Mouse (Mus musculus) macrophage (primary cell): ENCODE data around the gene Gclm. TPM values are rescaled to one million over a fixed set of nuclear protein-coding genes. Genes with fewer than 3 reads are reported as not detected.
"Not testable (repeated sequence)": the region's sequence is repeated elsewhere in the genome, so short reads cannot be mapped to it uniquely, and the experiment has no call there.

Experiments used
- H3K27ac ChIP-seq: fragments of 350-480 bp; formaldehyde crosslinking; 2 replicates; pipeline ENCODE4 v1.9.0; 2021
- H3K36me3 ChIP-seq: fragments of 350-480 bp; formaldehyde crosslinking; 2 replicates; pipeline ENCODE4 v1.9.0; 2021; ENCODE audit errors: inconsistent target
- H3K4me3 ChIP-seq: fragments of 350-480 bp; formaldehyde crosslinking; 2 replicates; pipeline ENCODE4 v1.9.0; 2021; ENCODE audit errors: inconsistent target
- H3K79me2 ChIP-seq: fragments of 350-480 bp; formaldehyde crosslinking; 2 replicates; pipeline ENCODE4 v1.9.0; 2021; ENCODE audit errors: inconsistent target
- WGBS: methylation state at CpG from one replicate; pipeline ENCODE4 v1.1.7; 2026; ENCODE audit warnings: inconsistent platforms; ENCODE audit not compliant: missing documents; 5-methylcytosine and 5-hydroxymethylcytosine counted together
- polyA plus RNA-seq: library from polyadenylated mRNA; stranded (reverse); fragments of 250-400 nt; gene quantifications from 3 replicates; pipeline ENCODE4 v1.2.4, GENCODE M21; 2018; ENCODE audit warnings: inconsistent platforms

The Gclm gene
- polyA plus RNA-seq, 1 experiment from 2014 or later = 94.0 TPM

DNA sequence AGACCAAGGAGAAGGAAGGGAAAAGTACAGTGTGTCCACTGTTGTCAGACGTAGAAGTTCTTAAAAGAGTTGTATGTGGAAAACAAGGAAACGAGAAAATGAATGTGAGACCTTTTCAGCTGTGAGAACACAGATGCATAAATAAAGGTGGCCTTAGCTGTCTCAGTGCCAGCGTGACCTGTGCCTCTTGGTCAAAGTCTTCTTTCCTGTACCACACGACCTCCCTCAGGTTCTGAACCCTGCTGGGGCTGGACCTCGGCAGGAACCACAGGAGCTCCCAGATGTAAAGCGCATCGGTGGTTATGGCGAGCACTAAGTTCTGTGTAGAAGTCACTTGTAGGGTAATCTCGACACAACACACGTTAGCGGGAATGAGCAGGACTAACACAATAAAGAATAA, 35.8 kb upstream of the Gclm start:
- 79% methylated on average over 11 of the region's 11 CpGs for WGBS
- no peaks in the 10 kb centered on the region for H3K79me2 ChIP-seq
- no peaks in the 10 kb centered on the region for H3K36me3 ChIP-seq
- no peak overlapping the region for H3K27ac ChIP-seq
- no peak overlapping the region for H3K4me3 ChIP-seq

DNA sequence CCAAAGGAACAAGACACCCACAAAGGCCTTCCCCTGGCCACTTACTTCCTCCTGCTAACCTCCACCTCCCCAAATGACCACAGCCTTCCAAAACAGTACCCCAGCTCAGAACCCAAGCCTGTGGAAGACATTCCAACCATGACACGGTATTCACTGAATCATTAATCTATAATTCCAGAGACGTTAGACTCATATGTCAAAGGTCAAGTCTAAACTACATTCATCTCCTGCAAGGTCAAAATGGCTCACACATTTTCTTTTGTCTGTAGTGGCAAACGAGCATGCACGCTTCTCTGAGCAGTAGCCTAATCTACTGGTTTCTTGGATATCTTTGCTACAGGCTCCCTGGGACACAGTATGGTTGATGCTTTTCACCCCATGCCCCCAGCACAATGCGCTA, 34.9 kb upstream of the Gclm start:
- H3K36me3 ChIP-seq = no peaks in the 10 kb centered on the region
- H3K27ac ChIP-seq = no peak overlapping the region
- 93% methylated on average over 5 of the region's 5 CpGs for WGBS
- no peak overlapping the region for H3K4me3 ChIP-seq
- no peaks in the 10 kb centered on the region for H3K79me2 ChIP-seq

DNA sequence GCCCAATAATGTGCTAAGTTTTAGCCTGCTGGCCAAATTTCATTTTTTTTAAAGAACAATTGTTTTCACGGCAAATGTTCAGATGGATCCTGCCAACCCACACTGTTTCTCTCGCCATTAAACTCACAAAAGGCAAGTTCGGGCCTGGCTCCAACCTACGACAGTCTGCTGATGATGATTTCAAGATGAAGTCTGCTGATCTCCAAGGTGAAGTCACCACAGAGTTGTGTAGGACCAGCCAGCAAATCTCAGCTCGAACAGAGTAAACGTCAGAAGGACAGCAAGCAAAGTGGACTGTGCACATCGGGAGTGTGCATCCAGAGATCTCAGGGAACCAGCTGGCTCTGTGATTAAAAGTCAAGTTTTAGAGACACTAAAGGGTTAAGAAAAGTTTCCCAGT, 34.5 kb upstream of the Gclm start:
- H3K4me3 ChIP-seq = no peak overlapping the region
- H3K27ac ChIP-seq = no peak overlapping the region
- no peaks in the 10 kb centered on the region for H3K36me3 ChIP-seq
- WGBS = 100% methylated on average over 7 of the region's 7 CpGs
- no peaks in the 10 kb centered on the region for H3K79me2 ChIP-seq

DNA sequence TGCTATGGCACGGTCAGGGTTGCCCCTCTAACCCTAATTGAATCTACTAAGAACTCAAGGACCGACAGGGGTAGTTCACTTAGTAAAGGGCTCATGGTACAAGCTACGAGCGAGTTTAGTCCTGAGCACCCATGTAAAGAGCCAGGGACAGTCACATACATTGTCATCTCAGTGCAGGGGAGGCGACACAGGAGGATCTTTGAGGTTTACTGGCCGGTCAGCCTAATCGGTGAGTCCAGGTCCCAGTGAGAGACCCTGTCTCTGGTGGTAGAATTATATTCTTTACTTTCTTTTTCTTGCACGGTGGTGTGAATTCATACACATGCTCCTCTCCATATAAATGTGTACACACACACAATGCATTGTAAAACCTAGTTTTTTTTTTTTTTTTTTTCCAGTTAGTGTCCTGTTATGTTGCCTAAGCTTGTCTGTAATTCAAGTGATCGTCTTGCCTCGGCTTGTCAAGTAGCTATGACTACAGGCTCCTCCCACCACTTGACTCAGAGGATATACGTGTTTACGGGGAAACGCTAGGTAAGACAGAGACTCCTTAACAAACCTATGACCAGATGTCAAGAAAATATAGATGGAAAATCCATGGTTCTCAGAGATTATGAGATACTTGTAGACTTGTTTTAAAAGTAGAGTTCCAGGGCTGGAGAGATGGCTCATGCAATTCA, 33.8 kb upstream of the Gclm start:
- no peak overlapping the region for H3K4me3 ChIP-seq
- H3K36me3 ChIP-seq = no peaks in the 10 kb centered on the region
- no peaks in the 10 kb centered on the region for H3K79me2 ChIP-seq
- WGBS = 89% methylated on average over 13 of the region's 13 CpGs
- H3K27ac ChIP-seq = no peak overlapping the region

DNA sequence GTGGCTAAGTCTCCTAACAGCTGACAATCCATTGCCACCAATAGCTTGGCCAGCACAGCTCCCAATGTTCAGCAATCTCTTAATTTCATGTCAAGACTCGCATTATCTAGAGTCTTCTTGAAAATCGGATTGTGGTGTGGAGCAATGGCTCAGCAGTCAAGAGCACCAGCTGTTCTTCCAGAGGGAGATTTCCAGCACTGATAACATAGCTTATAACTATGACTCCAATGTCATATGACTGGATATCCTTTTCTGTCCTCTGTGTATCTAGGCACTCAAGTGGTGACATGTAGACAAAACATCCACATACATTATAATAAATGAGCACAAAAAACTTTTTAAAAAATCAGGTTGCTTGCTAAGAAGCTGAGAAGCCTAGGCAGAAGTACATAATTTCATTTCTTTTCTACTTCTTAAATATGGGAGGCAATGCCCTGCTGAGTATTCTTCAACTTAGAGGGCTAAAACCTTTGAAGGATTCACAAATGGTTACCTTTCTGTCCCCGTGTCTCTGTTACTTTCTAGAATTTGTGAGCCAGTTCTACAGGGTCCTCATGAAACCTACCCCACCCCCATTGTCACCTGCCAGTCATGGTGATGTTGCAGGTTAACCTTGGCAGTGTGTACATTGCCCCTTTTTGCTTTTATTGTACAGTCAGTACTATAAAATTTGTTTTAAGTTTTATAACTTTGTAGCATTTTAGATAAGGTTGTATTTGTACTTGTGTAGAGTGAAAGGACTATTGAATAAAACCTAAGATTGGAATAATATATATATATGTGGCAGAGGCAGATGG, 23.9 kb upstream of the Gclm start:
- Histone ChIP-seq H3K27ac (no peak overlapping the region), H3K4me3 (no peak overlapping the region), H3K79me2 (no peaks in the 10 kb centered on the region), H3K36me3 (no peaks in the 10 kb centered on the region)
- WGBS = 91% methylated on average over 3 of the region's 3 CpGs

DNA sequence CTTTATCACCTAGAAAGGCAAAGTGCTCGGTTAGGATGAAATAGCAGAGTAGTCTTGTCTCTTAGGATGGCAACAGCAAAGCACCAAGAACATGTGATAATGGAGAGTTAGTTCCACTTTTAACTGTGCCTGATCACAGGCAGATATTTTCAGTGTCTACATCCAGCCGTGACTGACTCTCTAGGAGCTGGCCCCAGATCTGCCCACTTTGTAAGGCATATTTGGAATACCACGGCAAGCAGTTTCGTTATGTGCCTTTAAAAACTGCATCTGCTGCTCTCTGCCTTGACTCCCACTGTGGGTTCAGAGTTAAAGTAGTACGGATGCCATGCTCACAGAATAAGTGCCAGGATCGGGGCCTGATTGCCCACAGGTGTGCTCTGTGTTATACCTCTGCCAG, 18.4 kb upstream of the Gclm start:
- 87% methylated on average over 5 of the region's 6 CpGs for WGBS
- H3K36me3 ChIP-seq, H3K79me2 ChIP-seq, H3K4me3 ChIP-seq, H3K27ac ChIP-seq: not testable (repeated sequence)

DNA sequence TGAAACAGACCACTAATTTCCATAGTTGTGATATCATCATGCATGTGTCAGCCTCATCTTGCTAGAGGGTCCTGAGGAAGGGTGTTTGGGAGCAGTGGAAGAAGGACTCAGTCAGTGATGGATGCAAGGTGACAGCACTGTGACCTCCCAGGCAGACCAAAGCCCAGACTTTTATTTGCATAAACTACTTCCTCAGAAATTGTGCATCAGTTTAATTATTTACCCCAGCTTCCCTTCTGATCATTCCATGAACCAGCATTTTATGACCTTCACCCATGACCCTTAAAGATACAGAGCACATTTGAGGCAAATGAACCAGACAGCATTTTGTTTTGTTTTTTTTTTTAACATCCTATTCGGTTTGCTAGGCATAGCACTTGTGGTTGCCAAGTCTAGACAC, 9.6 kb upstream of the Gclm start:
- no peaks in the 10 kb centered on the region for H3K79me2 ChIP-seq
- WGBS = 10% methylated on average over 1 of the region's 1 CpGs

DNA sequence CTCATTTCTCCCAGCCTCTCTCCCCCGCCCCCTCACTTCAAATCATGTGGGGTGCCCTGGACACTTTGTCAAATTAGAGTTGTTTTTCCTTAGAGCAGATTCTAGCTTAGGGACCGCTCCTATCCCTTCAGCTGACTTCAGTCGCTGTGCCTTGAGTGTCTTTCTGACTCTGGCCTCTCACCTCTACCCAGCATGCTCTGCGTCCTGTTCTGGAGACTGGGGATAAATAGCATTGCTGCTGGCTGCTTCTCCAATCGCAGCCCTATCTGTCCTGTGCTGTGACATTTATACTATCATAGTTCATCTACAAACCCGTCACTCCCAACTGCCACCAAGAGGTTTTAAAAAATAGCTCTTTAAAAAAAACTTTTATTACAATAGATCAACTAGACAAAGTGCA, 2.5 kb upstream of the Gclm start:
- Histone ChIP-seq H3K36me3 (no peaks in the 10 kb centered on the region), H3K4me3 (no peak overlapping the region), H3K79me2 (peaks cover 18% of the 10 kb centered on the region), H3K27ac (0 out of 2 replicates have a peak overlapping the region, but pooled peaks have one; percentile 7)
- 74% methylated on average over 6 of the region's 6 CpGs for WGBS

More for the DNA sequence above, 9.6 kb upstream of the Gclm start:
- no peak overlapping the region for H3K4me3 ChIP-seq
- no peaks in the 10 kb centered on the region for H3K36me3 ChIP-seq
- no peak overlapping the region for H3K27ac ChIP-seq

DNA sequence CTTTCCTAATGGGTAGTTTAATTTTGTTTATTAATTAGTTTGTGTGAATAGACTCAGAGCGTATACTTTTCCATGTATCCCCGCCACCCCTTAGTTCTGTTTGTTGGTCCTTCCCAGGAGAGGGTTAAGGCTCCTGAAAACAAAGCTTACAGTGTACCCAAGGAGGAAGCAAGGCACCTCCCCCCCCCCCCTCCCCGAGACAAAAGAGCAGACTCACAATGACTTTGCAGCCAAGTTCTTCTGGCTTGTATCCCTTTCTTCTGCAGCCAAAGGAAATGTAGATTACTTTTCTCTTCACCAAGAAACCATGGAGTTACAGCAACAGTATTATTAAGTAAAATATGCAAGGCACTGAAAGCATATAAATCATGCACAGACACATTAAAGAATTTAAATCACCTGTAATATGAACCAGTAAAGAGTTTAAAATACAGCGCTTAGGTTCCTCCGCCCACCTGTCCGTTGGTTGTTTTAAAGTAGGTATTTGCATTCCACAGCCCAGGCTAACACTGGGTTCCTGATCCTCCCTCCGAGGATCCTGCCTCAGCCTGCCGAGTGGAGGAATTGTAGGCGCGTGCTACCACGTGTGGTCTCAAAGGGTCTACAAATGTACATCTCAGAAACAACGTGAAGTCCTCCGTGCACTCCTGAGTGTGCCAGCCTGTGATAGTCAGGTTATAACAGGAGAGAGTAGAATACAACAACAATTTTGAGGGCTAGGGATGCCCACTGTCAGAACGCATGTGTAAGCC, 1.8 kb upstream of the Gclm start:
- peaks cover 25% of the 10 kb centered on the region for H3K79me2 ChIP-seq
- peak overlapping the region; percentile 54 for H3K27ac ChIP-seq
- H3K4me3 ChIP-seq = no peak overlapping the region
- 28% methylated on average over 14 of the region's 14 CpGs for WGBS
- H3K36me3 ChIP-seq = no peaks in the 10 kb centered on the region

DNA sequence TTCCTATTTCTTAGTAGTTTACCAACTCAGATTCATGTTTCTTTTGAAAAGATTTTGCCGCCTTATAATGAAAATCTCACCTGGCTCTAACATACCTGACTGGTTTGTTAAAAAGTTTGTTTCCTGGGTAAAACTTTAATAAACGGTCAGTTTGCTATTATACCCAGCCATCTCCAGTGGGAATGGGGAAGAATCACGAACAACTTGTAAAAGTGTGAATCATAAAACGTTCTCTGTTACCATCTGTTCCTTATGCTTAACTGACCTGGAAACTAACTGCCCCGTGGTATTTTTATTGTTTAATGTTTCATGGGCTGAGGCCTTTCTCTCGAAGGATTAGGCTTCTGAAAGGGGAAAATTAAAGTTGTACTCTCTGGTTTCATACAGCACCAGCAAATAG, 598 bp upstream of the Gclm start:
- peak overlapping the region; percentile 35 for H3K27ac ChIP-seq
- peaks cover 37% of the 10 kb centered on the region for H3K79me2 ChIP-seq
- 26% methylated on average over 6 of the region's 6 CpGs for WGBS
- H3K4me3 ChIP-seq = 0 out of 2 replicates have a peak overlapping the region, but pooled peaks have one; percentile 6
- H3K36me3 ChIP-seq = no peaks in the 10 kb centered on the region

DNA sequence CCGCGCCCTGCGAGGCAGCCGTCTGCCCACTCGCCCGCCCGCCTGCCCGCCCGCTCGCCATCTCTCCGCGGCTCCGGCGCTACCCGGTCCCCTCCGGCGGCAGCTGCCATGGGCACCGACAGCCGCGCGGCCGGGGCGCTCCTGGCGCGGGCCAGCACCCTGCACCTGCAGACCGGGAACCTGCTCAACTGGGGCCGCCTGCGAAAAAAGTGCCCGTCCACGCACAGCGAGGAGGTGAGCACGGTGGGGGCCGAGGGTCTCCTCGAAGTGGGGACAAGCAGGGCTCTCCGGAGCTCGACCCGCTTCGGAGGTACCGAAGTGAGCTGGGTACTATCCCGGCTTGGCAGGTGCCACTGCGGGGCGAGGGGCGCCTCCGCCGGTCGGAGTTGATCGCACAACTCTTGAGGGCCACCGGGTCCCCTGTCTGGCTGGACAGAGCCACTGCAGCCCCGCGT, 548 bp downstream of the Gclm start:
- Histone ChIP-seq H3K79me2 (peaks cover 47% of the 10 kb centered on the region), H3K36me3 (no peaks in the 10 kb centered on the region), H3K4me3 (peak overlapping the region; percentile 43), H3K27ac (no peak overlapping the region)
- 0% methylated on average over 26 of the region's 50 CpGs for WGBS

DNA sequence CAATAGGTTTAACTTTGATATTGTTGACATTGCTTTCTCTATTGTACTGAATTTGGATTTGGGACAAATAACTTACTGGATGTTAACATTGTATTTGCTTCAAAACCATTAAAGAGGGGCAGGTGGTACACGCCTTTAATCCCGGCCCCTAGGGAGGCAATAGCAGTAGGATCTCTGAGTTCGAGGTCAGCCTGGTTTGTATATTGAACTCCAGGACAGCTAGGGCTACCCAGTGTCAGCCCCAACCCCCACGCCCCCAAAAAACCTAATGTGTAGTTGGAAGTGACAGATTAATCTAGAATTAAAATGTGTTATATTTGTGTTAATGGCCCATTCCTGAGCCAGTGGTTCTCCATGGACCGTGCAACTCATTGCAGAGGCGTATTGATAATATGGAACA, 1.0 kb downstream of the Gclm start:
- WGBS = 28% methylated on average over 6 of the region's 6 CpGs
- Histone ChIP-seq H3K4me3 (peak overlapping the region; percentile 43), H3K79me2 (peaks cover 52% of the 10 kb centered on the region), H3K27ac (no peak overlapping the region), H3K36me3 (no peaks in the 10 kb centered on the region)

DNA sequence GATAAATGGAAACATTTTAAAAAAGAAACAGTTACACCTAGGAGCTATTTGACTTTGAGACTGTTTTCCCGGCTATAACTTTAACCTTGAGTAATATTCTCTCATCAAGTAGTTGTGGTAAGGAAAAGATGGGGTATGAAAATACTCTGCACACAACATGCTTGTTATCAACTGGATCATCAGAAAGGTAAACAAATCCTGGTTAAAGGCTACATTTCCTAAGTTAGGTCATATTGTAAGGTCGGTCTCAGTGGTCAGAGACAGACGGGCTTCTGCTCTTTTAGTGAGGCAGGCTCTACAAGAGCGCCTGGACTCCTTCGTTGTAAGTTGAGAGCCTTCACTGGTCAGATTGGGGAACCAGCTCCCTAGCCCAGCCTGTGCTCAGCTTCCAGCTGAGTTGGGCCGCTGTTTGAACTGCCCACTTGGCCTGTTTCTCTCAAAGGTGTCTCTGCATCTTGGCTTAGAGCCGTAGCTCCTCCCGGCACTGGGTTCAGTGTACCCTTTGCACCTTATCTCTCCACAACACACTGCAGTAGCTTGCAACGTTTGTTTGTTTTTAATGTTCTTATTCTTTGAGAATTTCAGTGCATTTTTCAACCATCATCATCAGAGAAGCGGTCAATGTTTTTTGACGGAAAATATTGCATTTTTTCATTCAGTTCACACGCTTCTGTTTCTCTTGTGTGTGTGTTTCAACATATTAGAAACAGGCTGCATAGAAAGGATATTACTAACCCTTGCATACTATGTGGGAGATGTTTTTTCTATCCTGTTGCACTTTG, 1.8 kb downstream of the Gclm start:
- Histone ChIP-seq H3K36me3 (no peaks in the 10 kb centered on the region), H3K4me3 (peak overlapping the region; percentile 43; the same call in 1 of the 2 replicates), H3K79me2 (peaks cover 60% of the 10 kb centered on the region), H3K27ac (no peak overlapping the region)
- 35% methylated on average over 12 of the region's 12 CpGs for WGBS

DNA sequence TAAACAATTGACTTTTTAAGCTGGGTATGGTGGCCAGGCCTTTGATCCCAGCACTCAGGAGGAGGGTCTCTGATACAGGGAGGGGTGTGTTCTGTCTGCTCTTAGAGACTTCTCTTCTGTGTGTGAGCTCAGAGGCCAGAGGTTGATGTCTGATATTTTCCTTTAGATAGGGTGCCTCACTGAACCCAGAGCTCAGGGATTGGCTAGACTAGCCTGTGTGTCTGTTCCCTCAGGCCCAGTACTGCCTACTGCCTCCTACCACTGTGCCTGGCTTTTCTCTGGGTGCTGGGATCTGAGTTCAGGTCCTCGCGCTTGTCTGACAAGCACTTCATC, 2.4 kb downstream of the Gclm start:
- Histone ChIP-seq H3K79me2 (peaks cover 66% of the 10 kb centered on the region), H3K27ac (no peak overlapping the region), H3K36me3 (no peaks in the 10 kb centered on the region), H3K4me3 (no peak overlapping the region)
- WGBS = 100% methylated on average over 2 of the region's 2 CpGs
